Mouse (Mus musculus) kidney, adult 2 months (tissue): Measurements from ENCODE around the gene Rnf144b.

Experiments used
- CTCF ChIP-seq: fragments of 200-500 bp; conservative IDR thresholded peaks from 2 replicates; pipeline ENCODE4 v1.5.1; 2011; ENCODE audit warnings: low read depth, mild to moderate bottlenecking, control low read depth, low read length, moderate library complexity, mixed read lengths; ENCODE audit not compliant: insufficient read depth, insufficient read length
- POLR2A ChIP-seq: fragments of 200-500 bp; IDR thresholded peaks from one replicate; pipeline ENCODE4 v1.6.1; 2011; ENCODE audit warnings: low read depth, low read length, control low read depth

DNA sequence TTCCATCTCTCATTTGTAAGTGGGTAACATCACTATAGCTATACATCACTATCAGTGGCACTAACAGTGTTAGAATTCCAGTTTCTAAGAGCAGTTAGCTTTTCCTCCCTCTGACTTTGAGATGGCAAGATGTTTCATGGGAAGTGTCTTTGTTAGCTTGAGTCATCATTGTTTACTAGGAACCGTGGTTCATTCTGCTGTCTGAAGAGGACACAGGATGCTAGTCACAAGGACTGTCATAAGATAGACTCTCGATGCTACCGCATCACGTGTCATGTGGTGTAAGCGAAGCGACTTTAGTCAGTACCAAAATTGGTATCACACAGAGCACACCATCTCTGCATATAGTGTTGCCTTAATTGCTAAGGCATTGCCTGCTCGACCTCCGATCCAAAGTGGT, 105.7 kb downstream of the Rnf144b start:
- no peak for TF ChIP-seq POLR2A
- TF ChIP-seq CTCF, result no peak
